Mouse (Mus musculus) C2C12 (cell line): ENCODE results near the gene Acta2.

Source experiments
- CTCF ChIP-seq: IDR thresholded peaks from one replicate; pipeline ENCODE4 v1.5.1; 2011; ENCODE audit not compliant: control insufficient read depth, insufficient read depth, insufficient read length
- MYOG ChIP-seq: IDR thresholded peaks from one replicate; pipeline ENCODE4 v1.6.1; 2011; ENCODE audit not compliant: control insufficient read depth, insufficient read length; ENCODE audit errors: extremely low read depth
- USF1 ChIP-seq: IDR thresholded peaks from one replicate; pipeline ENCODE4 v1.6.1; 2011; ENCODE audit warnings: low read depth, mild to moderate bottlenecking, control low read depth, moderate library complexity

DNA sequence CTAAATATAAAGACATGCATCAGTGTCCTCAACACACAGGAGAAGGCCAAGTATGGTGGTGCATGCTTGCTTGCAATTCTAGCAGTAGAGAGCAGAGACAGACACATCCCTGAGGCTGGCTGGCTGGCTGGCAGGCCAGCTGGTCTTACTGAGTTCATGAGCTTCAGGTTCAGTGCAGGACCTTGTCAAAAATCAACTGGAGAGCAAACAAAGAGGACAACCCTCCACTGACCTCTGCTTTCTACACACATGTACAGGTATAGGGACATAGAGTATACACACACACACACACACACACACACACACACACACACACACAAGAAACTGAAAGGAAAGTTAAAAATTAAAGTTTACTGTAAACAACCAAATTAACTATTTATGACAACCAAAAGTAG lies 42.1 kb downstream of the Acta2 start:
- no peak for TF ChIP-seq CTCF
- TF ChIP-seq MYOG = no peak
- TF ChIP-seq USF1 = no peak
